Mouse (Mus musculus): Measurements from ENCODE around the gene Rtbdn. TPM values are rescaled to one million over a fixed set of nuclear protein-coding genes. Genes with fewer than 3 reads are reported as not detected.

The Rtbdn gene
- polyA plus RNA-seq (2014; fragmentation: Illumina TruSeq; extraction: RNeasy Lipid Tissue Mini Kit (QIAGEN cat#74804); ENCODE audit: low read depth, low replicate concordance) = not detected

DNA sequence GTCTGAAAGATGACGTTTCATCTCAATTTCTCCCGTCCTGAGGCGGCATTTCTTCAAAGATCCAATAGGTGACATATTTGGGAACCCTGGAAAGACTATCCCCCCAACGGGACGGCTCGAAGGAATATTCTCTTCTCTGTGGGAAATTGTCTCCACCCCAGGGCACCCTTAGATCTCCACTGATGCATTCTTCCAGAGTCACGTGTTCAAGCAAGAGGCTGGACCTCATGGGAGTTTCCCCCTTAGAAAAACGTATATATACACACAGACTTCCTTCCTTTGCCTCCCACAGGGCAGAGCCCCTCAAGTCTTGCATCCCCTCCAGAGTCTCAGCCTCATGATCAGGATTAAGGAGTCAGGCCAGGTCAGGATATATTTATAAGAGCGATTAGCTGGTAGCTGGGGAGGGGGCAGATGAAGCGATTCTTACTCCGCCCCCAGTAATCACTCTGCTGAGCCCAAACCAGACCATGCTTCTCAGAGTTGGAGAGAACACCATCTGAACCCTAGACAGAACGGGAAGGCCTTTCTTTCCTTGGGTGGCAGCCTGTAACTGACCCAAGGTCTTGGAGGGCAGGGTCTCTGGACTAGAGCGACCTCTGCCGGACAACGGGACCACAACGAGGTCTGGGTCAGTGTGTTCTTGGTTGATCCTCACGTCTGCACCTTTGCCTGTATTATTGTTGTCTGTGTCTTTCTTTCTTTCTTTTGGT lies at the start of gene Rtbdn:
Gene Rtbdn (plus strand): TSS at position 464 of the 713 bp plus-strand sequence.

DNA sequence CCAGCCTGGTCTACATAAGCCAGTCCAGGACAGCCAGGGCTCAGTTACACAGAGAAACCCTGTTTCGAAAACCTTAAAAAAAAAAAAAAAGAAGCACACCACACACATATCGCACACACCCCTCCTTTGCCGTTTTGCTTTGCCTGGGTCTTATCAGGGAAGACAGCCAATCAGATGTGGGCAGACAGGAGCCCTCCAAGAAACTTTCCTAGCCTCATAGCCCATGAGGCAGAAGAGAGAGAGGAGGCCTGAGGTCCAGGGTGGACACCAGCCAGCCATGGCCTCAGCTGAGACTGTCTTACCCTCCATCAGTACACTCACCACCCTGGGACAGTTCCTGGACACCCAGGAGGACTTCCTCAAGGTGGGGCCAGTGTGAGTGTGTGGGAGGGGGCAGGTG lies 45.0 kb upstream of the Rtbdn start, which contains the start of gene Klf1:
Gene Klf1 (plus strand): TSS at position 177 of the 400 bp plus-strand sequence.

DNA sequence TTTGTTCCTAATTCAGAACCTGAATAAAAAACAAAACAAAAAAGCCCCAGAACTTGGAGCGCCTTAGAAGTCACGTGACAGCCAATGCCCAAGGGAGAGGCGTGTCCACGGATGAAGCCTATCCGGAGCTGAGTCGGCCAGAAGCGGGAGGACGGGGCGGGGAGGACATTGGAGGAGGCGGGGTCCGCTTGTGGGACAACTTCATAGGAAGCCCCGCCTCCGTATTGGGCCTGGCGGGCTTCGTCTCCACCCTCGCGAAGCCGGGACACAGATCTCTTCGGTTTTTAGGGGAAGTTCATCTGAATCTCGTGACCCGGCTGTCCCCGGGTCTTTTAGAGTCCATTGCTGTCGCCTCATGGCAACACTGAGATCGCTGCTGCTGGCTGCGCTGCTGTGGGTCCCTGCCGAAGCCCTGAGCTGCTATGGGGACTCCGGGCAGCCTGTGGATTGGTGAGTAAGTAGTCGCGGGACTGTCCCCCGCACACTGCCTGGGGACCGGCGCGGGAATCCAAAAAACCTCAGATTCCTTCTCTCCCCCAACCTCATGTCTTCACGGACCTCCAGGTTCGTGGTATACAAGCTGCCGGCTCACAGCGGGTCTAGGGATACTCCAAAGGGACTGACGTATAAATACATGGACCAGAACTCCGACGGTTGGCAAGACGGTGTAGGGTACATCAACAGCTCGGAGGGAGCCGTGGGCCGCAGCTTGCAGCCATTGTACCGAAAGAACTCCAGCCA lies 38.2 kb upstream of the Rtbdn start, which contains the start of gene Dnase2a:
Gene Dnase2a (plus strand): TSS at position 140 of the 741 bp plus-strand sequence.

DNA sequence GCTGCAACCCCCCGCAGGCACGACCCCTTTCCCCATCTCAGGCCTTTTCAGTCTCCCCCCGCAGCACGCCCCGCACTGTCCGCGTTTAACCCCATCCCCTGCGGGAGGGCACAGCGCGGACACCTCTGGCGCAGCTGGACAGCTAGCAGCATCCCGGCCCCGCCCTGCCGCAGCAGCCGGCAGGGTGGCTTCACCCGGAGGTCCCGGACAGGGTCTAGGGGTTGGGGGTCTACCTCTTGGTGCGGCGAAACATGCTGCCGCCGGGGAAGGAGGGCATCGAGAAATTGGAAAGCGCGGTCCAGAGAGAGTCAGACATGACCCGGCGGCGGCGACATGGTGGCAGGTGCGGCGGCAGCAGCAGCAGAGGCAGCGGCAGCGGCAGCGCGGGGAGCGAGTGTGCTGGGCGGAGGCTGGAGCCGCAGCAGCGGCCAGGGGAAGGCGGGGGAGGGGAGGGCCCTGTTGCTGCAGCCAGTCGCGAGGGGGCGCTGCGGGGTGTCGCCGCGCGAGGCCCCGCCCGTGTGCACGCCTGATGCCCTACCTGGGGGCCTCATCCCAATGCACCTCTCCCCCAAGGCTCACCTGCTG lies 9.7 kb upstream of the Rtbdn start, which contains the start of gene Mast1:
Gene Mast1 (minus strand): TSS at position 398 of the 585 bp plus-strand sequence.

DNA sequence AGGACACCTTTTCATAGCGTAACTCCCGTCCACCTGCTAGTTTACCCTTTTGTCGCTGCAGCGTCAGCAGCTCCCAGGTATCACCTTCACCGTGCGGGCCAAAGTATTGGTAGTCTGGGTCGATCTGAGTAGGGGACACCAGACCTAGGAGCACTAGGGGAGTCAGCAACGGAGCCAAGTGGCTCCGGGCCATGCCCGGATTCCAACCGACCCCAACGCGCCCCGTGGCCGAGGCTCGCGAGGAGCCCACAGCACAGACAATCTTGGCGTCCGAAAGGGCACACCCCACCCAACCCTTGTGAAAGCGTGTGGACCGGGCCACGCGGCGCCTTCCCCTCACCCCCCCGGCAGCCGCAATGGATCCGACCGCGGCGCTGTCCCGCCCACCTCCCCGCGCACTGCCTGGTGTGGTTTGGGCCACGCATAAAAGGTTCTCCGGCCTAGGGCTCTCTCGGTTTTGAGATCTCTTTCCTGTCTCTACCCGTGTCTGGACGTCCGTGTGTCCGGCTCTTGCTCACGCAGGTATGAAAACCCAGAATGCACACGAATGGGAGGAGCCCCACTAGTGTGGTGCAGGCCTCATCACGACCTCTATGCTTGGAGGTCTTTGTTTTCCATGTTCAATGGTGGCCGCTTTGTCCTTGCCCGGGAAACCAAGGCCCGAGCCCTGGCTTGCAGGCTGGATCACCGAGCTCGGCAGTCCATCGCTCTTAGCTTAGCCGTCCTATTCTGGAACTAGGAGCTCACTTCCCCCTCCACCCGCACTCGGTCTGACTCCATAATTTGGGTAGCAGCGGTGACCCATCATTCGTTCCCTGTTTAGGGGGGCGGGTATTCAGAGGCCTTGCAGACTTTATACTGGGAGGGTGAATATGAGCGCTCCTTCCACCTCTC lies 22.7 kb downstream of the Rtbdn start, which contains the start of the genes Gm49661, Prdx2 and Rnaseh2a:
Gene Gm49661 (minus strand): TSS at position 193 of the 894 bp plus-strand sequence.
Gene Prdx2 (plus strand): TSS at position 347 of the 894 bp plus-strand sequence.
Gene Rnaseh2a (minus strand): TSS at position 527 of the 894 bp plus-strand sequence.

DNA sequence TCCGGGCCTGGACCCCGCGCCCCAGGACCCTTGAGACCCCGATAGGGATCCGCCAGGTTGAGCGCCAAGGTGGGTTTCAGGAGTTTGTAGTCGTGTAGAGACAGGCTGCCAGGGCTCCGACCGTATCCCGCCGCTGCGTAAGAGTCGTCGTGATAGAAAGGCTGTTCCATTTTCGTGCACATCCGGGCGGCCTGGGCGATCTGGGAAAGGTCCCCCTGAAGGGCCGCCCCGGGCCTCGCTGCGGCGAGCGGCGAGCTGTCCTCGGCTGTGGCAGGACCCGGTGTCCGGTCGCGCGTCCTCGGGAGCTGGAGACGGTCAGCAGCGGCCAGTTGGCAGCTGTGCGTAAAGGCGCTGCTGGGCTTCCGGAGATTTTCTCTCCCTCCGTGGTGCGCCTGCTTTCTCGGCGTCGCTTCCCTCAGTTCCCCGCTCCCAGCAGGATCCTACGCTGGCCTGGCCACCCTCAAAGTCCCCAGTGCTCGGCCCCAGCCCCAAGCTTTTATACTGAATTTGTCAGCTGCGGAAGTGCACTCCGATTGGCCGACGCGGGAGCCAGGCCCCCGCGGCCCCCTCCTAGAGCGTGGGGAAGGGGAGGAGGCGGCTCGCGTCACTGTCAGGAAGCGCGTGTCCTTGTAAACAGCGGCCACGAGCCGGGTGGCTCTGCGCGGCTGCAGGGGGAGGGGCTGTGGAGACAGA lies 31.6 kb downstream of the Rtbdn start, which contains the start of gene Junb:
Gene Junb (minus strand): TSS at position 471 of the 693 bp plus-strand sequence.

DNA sequence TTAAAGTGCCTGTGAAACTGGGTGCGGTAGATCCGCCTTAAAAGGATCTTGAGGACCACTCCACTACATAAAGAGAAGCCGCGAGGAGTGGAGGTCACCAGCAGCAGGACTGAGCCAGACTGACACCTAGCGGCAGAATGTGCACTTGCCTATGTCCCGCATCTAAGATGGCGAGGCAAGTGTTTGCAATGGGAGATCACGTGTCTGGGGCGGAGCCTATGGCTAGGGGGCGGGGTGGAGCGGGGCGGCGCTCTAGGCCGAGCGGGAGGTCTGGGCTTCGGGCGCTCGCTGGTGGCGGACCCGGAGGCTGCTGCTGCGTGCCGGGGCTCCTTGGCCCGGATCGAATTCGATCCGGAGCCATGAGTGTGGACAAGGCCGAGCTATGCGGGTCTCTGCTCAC lies 43.6 kb downstream of the Rtbdn start, which contains the start of gene Hook2:
Gene Hook2 (plus strand): TSS at position 255 of the 400 bp plus-strand sequence.

Other genes starting within 250 kb of the Rtbdn start
- not detected for gene Lyl1, start 245.5 kb upstream of the Rtbdn start, polyA plus RNA-seq (2014; fragmentation: Illumina TruSeq; extraction: RNeasy Lipid Tissue Mini Kit (QIAGEN cat#74804); ENCODE audit: low read depth, low replicate concordance)
- gene G430095P16Rik, start 224.0 kb upstream of the Rtbdn start, polyA plus RNA-seq (2014; fragmentation: Illumina TruSeq; extraction: RNeasy Lipid Tissue Mini Kit (QIAGEN cat#74804); ENCODE audit: low read depth, low replicate concordance) = not detected
- 13.9 TPM for gene Nfix, start 146.6 kb upstream of the Rtbdn start, polyA plus RNA-seq (2014; fragmentation: Illumina TruSeq; extraction: RNeasy Lipid Tissue Mini Kit (QIAGEN cat#74804); ENCODE audit: low read depth, low replicate concordance)
- 5.4 TPM for gene Dand5, start 124.2 kb upstream of the Rtbdn start, polyA plus RNA-seq (2014; fragmentation: Illumina TruSeq; extraction: RNeasy Lipid Tissue Mini Kit (QIAGEN cat#74804); ENCODE audit: low read depth, low replicate concordance)
- gene Gadd45gip1, start 115.5 kb upstream of the Rtbdn start, polyA plus RNA-seq (2014; fragmentation: Illumina TruSeq; extraction: RNeasy Lipid Tissue Mini Kit (QIAGEN cat#74804); ENCODE audit: low read depth, low replicate concordance) = 2.3 TPM
- gene Rad23a, start 106.3 kb upstream of the Rtbdn start, polyA plus RNA-seq (2014; fragmentation: Illumina TruSeq; extraction: RNeasy Lipid Tissue Mini Kit (QIAGEN cat#74804); ENCODE audit: low read depth, low replicate concordance) = 9.2 TPM
- gene Calr, start 100.1 kb upstream of the Rtbdn start, polyA plus RNA-seq (2014; fragmentation: Illumina TruSeq; extraction: RNeasy Lipid Tissue Mini Kit (QIAGEN cat#74804); ENCODE audit: low read depth, low replicate concordance) = 638 TPM
- 4.7 TPM for gene Farsa, start 90.0 kb upstream of the Rtbdn start, polyA plus RNA-seq (2014; fragmentation: Illumina TruSeq; extraction: RNeasy Lipid Tissue Mini Kit (QIAGEN cat#74804); ENCODE audit: low read depth, low replicate concordance)
- 6.2 TPM for gene Syce2, start 74.9 kb upstream of the Rtbdn start, polyA plus RNA-seq (2014; fragmentation: Illumina TruSeq; extraction: RNeasy Lipid Tissue Mini Kit (QIAGEN cat#74804); ENCODE audit: low read depth, low replicate concordance)
- gene Gcdh, start 53.1 kb upstream of the Rtbdn start, polyA plus RNA-seq (2014; fragmentation: Illumina TruSeq; extraction: RNeasy Lipid Tissue Mini Kit (QIAGEN cat#74804); ENCODE audit: low read depth, low replicate concordance) = 51.8 TPM
- not detected for gene Klf1, start 45.1 kb upstream of the Rtbdn start, polyA plus RNA-seq (2014; fragmentation: Illumina TruSeq; extraction: RNeasy Lipid Tissue Mini Kit (QIAGEN cat#74804); ENCODE audit: low read depth, low replicate concordance)
- 10.7 TPM for gene Dnase2a, start 38.4 kb upstream of the Rtbdn start, polyA plus RNA-seq (2014; fragmentation: Illumina TruSeq; extraction: RNeasy Lipid Tissue Mini Kit (QIAGEN cat#74804); ENCODE audit: low read depth, low replicate concordance)
- not detected for gene Mast1, start 9.6 kb upstream of the Rtbdn start, polyA plus RNA-seq (2014; fragmentation: Illumina TruSeq; extraction: RNeasy Lipid Tissue Mini Kit (QIAGEN cat#74804); ENCODE audit: low read depth, low replicate concordance)
- not detected for gene Gm49661, start 22.4 kb downstream of the Rtbdn start, polyA plus RNA-seq (2014; fragmentation: Illumina TruSeq; extraction: RNeasy Lipid Tissue Mini Kit (QIAGEN cat#74804); ENCODE audit: low read depth, low replicate concordance)
- 79.1 TPM for gene Prdx2, start 22.6 kb downstream of the Rtbdn start, polyA plus RNA-seq (2014; fragmentation: Illumina TruSeq; extraction: RNeasy Lipid Tissue Mini Kit (QIAGEN cat#74804); ENCODE audit: low read depth, low replicate concordance)
- 7.6 TPM for gene Rnaseh2a, start 22.8 kb downstream of the Rtbdn start, polyA plus RNA-seq (2014; fragmentation: Illumina TruSeq; extraction: RNeasy Lipid Tissue Mini Kit (QIAGEN cat#74804); ENCODE audit: low read depth, low replicate concordance)
- 0.99 TPM for gene Junb, start 31.7 kb downstream of the Rtbdn start, polyA plus RNA-seq (2014; fragmentation: Illumina TruSeq; extraction: RNeasy Lipid Tissue Mini Kit (QIAGEN cat#74804); ENCODE audit: low read depth, low replicate concordance)
- 1.8 TPM for gene Hook2, start 43.6 kb downstream of the Rtbdn start, polyA plus RNA-seq (2014; fragmentation: Illumina TruSeq; extraction: RNeasy Lipid Tissue Mini Kit (QIAGEN cat#74804); ENCODE audit: low read depth, low replicate concordance)
- not detected for gene Best2, start 67.5 kb downstream of the Rtbdn start, polyA plus RNA-seq (2014; fragmentation: Illumina TruSeq; extraction: RNeasy Lipid Tissue Mini Kit (QIAGEN cat#74804); ENCODE audit: low read depth, low replicate concordance)
- gene Asna1, start 78.3 kb downstream of the Rtbdn start, polyA plus RNA-seq (2014; fragmentation: Illumina TruSeq; extraction: RNeasy Lipid Tissue Mini Kit (QIAGEN cat#74804); ENCODE audit: low read depth, low replicate concordance) = 16.1 TPM
- gene Trir, start 79.8 kb downstream of the Rtbdn start, polyA plus RNA-seq (2014; fragmentation: Illumina TruSeq; extraction: RNeasy Lipid Tissue Mini Kit (QIAGEN cat#74804); ENCODE audit: low read depth, low replicate concordance) = 15.8 TPM
- gene Tnpo2, start 89.9 kb downstream of the Rtbdn start, polyA plus RNA-seq (2014; fragmentation: Illumina TruSeq; extraction: RNeasy Lipid Tissue Mini Kit (QIAGEN cat#74804); ENCODE audit: low read depth, low replicate concordance) = 18.2 TPM
- gene Fbxw9, start 113.1 kb downstream of the Rtbdn start, polyA plus RNA-seq (2014; fragmentation: Illumina TruSeq; extraction: RNeasy Lipid Tissue Mini Kit (QIAGEN cat#74804); ENCODE audit: low read depth, low replicate concordance) = 1.0 TPM
- gene Gm5741, start 121.0 kb downstream of the Rtbdn start, polyA plus RNA-seq (2014; fragmentation: Illumina TruSeq; extraction: RNeasy Lipid Tissue Mini Kit (QIAGEN cat#74804); ENCODE audit: low read depth, low replicate concordance) = not detected
- gene Dhps, start 124.8 kb downstream of the Rtbdn start, polyA plus RNA-seq (2014; fragmentation: Illumina TruSeq; extraction: RNeasy Lipid Tissue Mini Kit (QIAGEN cat#74804); ENCODE audit: low read depth, low replicate concordance) = 14.2 TPM
- gene Wdr83os, start 133.7 kb downstream of the Rtbdn start, polyA plus RNA-seq (2014; fragmentation: Illumina TruSeq; extraction: RNeasy Lipid Tissue Mini Kit (QIAGEN cat#74804); ENCODE audit: low read depth, low replicate concordance) = 10.6 TPM
- gene Wdr83, start 134.3 kb downstream of the Rtbdn start, polyA plus RNA-seq (2014; fragmentation: Illumina TruSeq; extraction: RNeasy Lipid Tissue Mini Kit (QIAGEN cat#74804); ENCODE audit: low read depth, low replicate concordance) = 2.3 TPM
- gene Man2b1, start 136.3 kb downstream of the Rtbdn start, polyA plus RNA-seq (2014; fragmentation: Illumina TruSeq; extraction: RNeasy Lipid Tissue Mini Kit (QIAGEN cat#74804); ENCODE audit: low read depth, low replicate concordance) = 5.0 TPM
- gene Zfp791, start 176.1 kb downstream of the Rtbdn start, polyA plus RNA-seq (2014; fragmentation: Illumina TruSeq; extraction: RNeasy Lipid Tissue Mini Kit (QIAGEN cat#74804); ENCODE audit: low read depth, low replicate concordance) = 2.5 TPM
- gene Cks1brt, start 204.9 kb downstream of the Rtbdn start, polyA plus RNA-seq (2014; fragmentation: Illumina TruSeq; extraction: RNeasy Lipid Tissue Mini Kit (QIAGEN cat#74804); ENCODE audit: low read depth, low replicate concordance) = not detected

All from adrenal gland, adult 10 weeks (tissue).